Mouse (Mus musculus): ENCODE measurements around the gene Gpr4.
A peak's percentile ranks its signal among the peaks of the same experiment; 100 is the strongest.

The Gpr4 gene

DNA sequence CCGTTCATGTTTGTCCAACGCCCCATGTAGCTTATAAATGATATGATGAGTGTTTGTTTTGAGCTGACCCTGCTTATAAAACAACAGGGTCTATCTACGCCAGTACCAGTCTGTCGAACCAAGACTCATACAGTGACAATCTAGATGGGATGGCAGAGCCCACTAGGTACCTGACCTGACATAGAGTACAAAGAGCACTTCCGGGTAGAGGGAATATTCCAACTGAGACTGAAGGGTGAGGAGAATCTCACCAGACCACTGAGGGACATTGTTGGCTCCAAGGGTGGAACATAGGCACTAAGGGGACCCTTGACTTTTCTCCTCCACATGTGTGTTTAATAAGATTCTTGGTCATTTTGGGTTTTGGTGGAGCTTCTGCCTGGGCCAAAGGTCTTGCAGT, 17.1 kb downstream of the Gpr4 start:
- peak; percentile 39 for DNase-seq

- peak; percentile 40 for DNase-seq
Measured at GRCm38 (mm10) chr7:19230041-19230580, 17.8 kb downstream of the Gpr4 start.

- DNase-seq = no peak
Measured at GRCm38 (mm10) chr7:19230899-19231298, 18.6 kb downstream of the Gpr4 start.

DNA sequence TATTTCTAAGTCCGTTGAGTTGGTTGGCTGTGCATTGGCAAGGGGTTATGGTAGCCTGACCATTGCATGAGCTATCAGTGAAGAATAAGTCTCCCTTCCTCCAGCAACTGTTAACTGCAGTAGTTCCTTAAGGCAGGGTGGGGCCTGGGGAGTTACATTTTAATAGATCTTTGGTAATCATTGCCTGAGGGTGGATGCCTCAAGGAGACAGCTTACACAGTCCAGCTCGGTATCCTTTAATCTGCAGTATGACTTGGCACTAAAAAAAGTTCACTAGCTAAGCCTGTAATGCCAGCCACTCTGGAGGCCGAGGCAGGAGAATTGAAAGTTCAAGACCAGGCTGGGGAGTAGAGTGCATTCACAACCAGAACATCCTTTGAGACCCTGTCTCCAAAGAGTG, 19.5 kb downstream of the Gpr4 start:
- no peak for DNase-seq

DNA sequence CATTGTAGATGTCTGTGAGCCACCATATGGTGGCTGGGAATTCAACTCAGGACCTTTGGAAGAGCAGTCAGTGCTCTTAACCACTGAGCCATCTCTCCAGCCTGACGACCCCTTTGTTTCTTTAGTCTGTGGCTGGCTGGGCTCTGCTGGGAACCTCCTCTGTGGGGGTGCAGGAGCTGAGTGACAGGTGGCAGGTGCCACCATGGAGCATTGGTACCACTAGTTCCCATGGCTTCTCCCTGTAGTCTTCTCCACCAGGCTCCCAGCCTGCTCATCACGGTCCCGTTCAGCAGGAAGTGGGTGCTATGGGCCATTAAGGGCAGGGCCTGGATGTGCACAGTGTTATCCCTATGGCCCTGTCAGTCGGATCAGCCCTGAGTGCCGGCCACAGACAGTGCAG, 22.3 kb downstream of the Gpr4 start:
- no peak for DNase-seq

GRCm38 (mm10) chr7:19235092-19235671, 22.8 kb downstream of the Gpr4 start:
- DNase-seq = no peak

- no peak for DNase-seq
Measured at GRCm38 (mm10) chr7:19236411-19236810, 24.1 kb downstream of the Gpr4 start.

DNA sequence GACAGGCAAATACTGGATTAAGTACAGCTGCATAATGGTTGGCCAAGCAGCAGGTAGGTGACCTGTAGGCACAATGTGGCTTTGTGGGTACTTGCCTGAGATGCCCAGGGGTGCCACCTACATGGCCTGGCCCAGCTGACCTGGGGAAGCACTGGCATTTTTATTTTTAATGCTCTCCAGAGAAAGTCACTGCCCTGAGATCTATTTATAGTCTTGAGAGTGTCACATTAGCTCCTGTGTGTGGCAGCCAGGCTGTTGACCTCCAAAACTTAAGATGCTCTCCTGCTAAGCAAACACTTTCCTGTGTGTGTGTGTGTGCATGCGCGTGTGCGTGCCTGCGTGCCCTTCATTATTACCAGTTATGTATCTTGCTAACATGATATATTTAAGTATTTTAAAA, 26.0 kb downstream of the Gpr4 start:
- DNase-seq = no peak

DNA sequence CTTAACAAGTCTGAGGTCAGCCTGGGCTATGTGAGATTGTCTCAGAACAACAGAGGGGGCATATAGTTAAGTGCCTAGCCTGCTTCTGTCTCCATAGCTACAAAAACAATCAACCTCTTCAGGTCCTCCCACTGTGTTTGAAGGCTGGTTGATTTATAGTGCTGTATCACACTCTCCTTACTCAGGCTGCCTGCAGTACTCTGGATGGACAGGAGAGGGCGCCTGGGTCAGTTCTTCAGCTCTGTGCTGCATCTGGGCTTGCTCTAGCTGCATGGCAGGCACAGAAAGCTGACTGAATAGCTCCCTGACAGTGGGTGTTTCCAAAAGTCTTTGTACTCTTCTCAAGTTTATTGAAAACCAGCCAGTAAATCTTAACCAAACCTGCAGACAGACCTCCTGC, 27.1 kb downstream of the Gpr4 start:
- peak; percentile 82 for DNase-seq

GRCm38 (mm10) chr7:19239986-19240385, 27.6 kb downstream of the Gpr4 start:
- DNase-seq = no peak

DNA sequence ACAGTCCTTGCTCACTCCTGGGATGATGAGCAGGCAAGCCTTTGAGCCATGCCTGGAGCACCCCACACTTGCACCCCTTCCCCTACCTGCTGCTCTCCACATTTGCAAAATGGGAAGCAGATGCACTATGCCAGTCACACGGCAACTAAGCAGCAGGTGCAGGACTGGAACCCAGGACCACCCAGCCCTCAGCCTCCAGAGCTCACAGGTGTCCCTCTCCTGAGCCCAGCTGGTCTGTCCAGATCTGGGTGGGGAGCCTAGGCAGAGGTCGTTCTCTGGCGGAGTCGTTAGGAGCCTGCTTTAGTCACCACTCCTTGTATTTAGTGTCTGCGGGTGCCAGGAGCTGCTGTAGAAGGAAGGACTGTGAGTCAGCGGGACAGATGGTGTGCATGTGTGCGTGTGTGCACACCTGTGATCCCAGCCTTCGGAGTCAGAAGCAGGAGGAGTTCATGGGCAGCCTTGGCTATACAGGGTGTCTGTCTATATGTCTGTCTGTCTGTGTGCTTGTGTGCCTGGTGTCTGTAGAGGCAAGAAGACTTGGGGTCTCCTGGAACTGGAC, 28.6 kb downstream of the Gpr4 start:
- DNase-seq = no peak

DNA sequence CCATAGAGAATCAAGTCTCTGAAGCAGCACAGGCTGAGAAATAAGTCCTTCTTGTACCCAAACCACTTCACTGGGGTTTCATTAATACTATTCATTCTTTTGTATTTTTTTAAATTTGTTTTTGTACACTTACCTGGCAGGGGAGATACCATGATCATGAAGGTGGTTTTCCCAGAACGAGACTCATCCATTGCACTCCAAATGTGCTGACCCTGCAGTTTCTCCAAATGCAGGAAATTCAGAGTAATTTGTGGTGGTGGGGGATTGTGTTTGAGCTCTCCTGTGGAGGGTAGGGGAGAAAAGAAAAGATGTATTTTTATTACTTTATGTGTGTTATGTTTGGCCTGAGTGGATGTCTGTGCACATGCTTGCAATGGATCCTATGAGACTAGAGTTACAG, 29.7 kb downstream of the Gpr4 start:
- DNase-seq = no peak

- no peak for DNase-seq
Measured at GRCm38 (mm10) chr7:19243858-19244257, 31.5 kb downstream of the Gpr4 start.

DNA sequence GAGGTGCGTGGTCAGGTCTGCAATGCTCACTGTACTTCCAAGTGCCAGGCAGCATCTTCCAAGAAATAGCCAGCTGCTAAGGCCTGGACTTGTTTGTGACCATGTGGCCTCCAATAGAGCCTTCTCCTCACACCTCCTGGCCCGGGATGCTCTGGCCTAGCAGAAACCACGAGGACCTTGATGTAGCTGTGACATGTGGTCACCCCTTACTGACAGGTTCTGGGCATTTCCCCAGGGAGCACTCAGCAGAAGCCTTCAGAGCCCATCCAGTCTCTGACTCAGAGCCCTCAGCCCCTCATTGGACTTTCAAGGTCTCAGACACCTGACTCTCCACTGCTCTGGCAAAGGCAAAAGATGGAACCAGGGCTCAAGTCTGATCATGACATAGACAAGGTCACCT, 32.7 kb downstream of the Gpr4 start:
- no peak for DNase-seq

DNA sequence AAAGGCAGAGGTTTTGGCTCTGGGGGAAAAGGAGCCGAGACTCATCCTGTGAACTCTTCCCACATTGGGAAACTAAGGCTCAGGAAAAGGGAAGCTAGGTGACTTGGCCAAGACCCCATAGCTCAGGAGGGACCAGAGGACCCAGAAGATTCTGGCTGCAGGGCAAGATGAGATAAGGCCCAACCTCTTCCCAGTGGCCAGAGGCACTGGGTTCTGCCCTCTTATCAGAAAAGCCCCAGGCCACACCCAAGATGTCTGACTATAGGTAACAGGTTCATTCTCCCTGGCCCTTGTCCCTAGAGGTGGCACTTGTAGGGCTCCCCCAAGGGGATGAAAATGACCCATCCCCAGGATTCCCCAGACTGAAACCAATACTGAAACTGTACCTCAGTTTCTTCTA, 34.5 kb downstream of the Gpr4 start:
- DNase-seq = no peak

GRCm38 (mm10) chr7:19247511-19247910, 35.2 kb downstream of the Gpr4 start:
- DNase-seq = no peak

DNA sequence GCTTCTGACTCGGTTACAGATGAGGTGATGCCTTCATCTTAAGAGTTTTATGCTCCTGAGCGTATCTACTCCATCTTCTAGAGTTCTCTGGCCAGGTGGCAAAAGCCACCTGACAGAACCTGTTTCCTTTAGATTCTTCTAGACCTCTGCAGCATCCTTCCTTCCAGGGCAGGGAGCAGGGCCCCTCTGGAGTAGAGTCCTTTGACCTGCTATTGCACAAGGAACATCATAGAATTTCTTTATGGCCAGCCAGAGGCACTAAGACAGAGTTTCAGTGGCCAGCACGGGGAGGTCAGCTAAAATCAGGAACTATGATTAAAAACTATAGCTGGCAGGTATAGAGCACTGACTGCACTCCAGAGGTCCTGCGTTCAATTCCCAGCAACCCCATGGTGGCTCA, 39.7 kb downstream of the Gpr4 start:
- no peak for DNase-seq

DNA sequence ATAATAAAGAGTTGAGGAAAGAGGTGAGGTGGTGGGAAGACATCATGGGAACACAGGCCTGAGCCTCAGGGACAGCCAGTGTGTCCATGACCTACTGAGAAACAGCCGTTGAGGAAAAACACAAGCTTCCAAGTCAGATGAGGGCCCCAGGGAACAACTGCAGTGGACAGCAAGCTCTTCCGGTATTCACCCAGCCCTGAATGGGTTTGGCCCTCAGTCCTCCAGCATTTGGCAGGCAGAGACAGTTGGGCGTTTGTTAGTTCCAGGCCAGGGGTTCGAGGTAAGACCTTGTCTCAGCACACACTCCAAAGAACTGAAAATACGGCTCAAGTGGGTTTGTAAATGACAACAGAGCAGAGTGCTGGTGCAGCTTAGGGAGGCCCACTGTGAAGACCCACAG, 41.1 kb downstream of the Gpr4 start:
- DNase-seq = no peak

GRCm38 (mm10) chr7:19255395-19255794, 43.1 kb downstream of the Gpr4 start:
- DNase-seq = no peak

DNA sequence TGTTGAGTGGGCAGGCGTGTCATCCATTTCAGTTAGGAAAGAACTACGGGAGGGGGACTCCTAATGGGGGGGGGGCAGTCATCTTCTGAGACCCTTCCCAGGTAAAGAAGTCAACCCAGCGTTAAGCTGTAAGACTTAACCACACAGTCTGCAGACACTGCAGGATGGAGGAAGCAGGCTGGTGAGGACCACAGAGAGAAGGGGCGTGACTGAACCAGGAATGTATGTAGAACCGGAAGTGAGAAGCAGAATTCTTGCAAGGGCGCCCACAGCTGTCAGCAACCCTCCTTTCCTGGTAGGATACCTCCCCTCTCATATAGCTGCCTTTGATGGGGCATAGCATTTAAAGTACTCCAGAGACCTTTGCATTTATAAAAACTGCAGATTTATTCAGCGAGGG, 44.2 kb downstream of the Gpr4 start:
- no peak for DNase-seq

DNA sequence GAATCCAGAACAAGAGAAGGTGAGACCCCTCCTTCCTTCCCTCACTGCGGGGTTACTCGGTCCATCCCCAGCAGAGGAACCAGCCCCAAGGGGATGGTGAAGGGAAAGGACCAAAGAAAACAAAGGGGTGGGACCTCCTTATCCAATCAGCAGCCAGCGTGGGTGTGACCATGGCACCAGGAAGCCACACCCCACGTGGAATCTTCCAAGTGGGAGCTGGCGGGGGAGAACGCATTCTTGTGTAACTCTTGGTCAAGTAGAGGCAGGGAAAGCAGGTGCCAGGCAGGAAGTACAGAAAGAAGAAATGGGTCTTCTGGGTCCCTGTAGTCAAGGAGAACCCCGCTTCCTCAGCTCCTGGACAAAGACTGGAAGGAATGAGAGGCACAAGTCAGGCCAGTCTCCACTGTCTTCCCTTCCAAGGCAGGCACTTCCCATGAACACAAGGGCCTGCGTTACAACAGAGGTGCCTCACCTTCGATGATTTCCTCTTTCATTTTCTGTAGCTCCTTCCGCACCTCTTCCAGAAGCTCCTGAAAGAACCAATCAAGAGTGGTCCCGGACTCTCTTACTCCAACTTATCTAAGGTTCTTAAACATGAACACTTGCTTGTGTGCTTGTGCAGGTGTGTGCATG, 45.2 kb downstream of the Gpr4 start:
- DNase-seq = no peak

- DNase-seq = peak; percentile 46
Measured at GRCm38 (mm10) chr7:19258336-19258735, 46.0 kb downstream of the Gpr4 start.

DNA sequence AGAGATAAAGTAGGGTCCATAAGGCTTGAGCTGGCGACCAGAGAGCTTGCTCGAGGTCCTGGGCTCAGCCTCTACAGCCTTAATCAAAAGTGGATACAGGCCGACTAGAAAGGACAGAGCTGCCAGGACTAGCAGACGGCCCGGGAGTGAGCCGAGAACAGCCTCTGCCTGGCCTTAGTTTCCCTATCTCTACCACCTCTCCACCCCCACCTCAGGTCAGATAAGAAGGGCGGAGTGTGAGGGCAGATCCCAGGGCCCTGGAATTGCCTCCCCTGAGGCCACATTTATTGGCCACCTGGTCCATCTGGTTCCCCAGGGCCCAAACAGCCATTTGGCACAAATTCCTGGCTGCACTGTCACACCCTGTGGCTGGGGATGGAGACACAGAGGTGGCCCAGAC, 52.8 kb downstream of the Gpr4 start:
- peak; percentile 68 for DNase-seq

DNA sequence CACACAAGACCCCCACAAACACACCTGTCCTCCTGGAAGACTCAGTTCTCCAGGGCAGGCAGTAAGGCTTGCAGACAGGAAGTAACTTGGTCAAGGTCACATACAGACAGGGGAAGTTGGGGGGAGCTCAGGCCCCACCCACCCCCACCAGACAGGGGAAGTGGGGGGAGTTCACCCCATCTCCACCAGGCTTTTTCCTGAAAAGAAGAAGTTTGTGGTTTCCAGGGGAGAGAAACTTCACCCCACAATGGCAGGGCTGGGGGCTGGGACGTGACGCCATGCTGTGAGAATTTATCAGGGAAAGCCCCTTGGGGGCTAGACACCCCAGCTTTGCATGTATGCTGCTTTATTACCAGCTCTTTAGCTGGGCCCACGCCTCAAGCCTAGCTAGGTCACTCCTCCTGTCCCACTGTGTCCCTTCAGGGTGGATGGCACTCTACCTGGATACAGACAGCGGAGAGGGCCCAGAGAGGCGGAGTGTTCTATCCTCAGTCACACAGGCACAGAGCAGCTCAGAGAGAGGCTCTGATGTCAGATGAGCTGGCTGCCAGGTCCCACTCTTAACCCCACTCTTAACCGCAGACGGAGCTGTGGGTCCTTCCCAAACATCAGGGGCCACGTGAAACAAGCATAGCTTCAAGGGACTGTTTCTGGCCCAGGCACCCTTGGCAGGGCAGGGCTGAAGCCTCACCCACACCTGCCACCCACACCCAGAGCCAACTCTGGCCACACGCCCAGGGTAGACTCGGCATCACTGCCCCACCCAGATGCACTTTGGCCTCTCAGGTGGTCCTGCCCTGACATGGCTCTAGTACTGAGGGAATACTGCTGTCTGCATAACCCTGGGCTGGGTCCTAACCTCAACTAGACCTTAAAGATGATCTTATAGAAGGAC, 53.8 kb downstream of the Gpr4 start:
- peak; percentile 49 for DNase-seq
